Mouse (Mus musculus) hindbrain, postnatal 0 days (tissue): ENCODE results near the gene Cdc45. TPM values are rescaled to one million over a fixed set of nuclear protein-coding genes. Genes with fewer than 3 reads are reported as not detected.

Source experiments
- ATAC-seq: fragments of 200-750 bp; cut with Nextera tagmentation; 2 replicates; pipeline ENCODE4 v1.8.0; 2017; ENCODE audit warnings: mild to moderate bottlenecking, moderate TSS enrichment, moderate library complexity
- DNase-seq: peaks from one replicate; pipeline ENCODE4 v3.0.0-alpha.2; 2015; ENCODE audit warnings: low spot score
- H3K27ac ChIP-seq: fragments of 300-500 bp; sonication (generic); 2 replicates; pipeline ENCODE4 v1.5.1; 2014; ENCODE audit warnings: mild to moderate bottlenecking
- H3K27me3 ChIP-seq: fragments of 300-500 bp; sonication (generic); 2 replicates; pipeline ENCODE4 v1.6.1; 2014; ENCODE audit warnings: low read length, mixed read lengths; ENCODE audit not compliant: insufficient read depth
- H3K36me3 ChIP-seq: fragments of 300-500 bp; sonication (generic); 2 replicates; pipeline ENCODE4 v1.6.1; 2014; ENCODE audit warnings: low read length, mixed read lengths; ENCODE audit not compliant: insufficient read depth
- H3K4me1 ChIP-seq: fragments of 300-500 bp; sonication (generic); 2 replicates; pipeline ENCODE4 v1.6.1; 2014; ENCODE audit warnings: antibody characterized with exemption, low read length, mixed read lengths; ENCODE audit not compliant: insufficient read depth
- H3K4me2 ChIP-seq: fragments of 300-500 bp; sonication (generic); 2 replicates; pipeline ENCODE4 v1.6.1; 2014; ENCODE audit warnings: low read depth, mild to moderate bottlenecking, low read length, moderate library complexity, mixed read lengths
- H3K4me3 ChIP-seq: fragments of 300-500 bp; sonication (generic); 2 replicates; pipeline ENCODE4 v1.5.1; 2014; ENCODE audit warnings: low read length
- H3K9ac ChIP-seq: fragments of 300-500 bp; sonication (generic); replicated peaks from 2 replicates; pipeline ENCODE4 v1.6.1; 2014; ENCODE audit warnings: mild to moderate bottlenecking, low read length, moderate library complexity, mixed read lengths
- H3K9me3 ChIP-seq: fragments of 300-500 bp; sonication (generic); 2 replicates; pipeline ENCODE4 v1.6.1; 2016; ENCODE audit warnings: low read length, mixed read lengths
- CTCF ChIP-seq: IDR thresholded peaks from 2 replicates; pipeline ENCODE4 v1.5.1; 2016; ENCODE audit warnings: antibody characterized with exemption, control low read depth, low read depth
- WGBS: fragments of 180-500 bp; shearing (Covaris S2); extraction: QIAGEN DNeasy Blood & Tissue Kit; methylation state at CpG from one replicate; pipeline ENCODE4 v1.1.7; 2014; 5-methylcytosine and 5-hydroxymethylcytosine counted together
- polyA plus RNA-seq: library from polyadenylated mRNA; unstranded; fragments of >200 nt; fragmentation: Nextera tagmentation; extraction: Ambion mirVana; gene quantifications from 2 replicates; pipeline ENCODE4 v1.2.1, GENCODE M21; 2015
- total RNA-seq: library from RNA; depleted of rRNA; stranded (reverse); fragments of >200 nt; gene quantifications from 2 replicates; pipeline ENCODE4 v1.2.3, GENCODE M21; 2014

Cdc45 gene
- total and polyA plus RNA-seq, 2 experiments from 2014 or later: 7.2 to 14.8 TPM

DNA sequence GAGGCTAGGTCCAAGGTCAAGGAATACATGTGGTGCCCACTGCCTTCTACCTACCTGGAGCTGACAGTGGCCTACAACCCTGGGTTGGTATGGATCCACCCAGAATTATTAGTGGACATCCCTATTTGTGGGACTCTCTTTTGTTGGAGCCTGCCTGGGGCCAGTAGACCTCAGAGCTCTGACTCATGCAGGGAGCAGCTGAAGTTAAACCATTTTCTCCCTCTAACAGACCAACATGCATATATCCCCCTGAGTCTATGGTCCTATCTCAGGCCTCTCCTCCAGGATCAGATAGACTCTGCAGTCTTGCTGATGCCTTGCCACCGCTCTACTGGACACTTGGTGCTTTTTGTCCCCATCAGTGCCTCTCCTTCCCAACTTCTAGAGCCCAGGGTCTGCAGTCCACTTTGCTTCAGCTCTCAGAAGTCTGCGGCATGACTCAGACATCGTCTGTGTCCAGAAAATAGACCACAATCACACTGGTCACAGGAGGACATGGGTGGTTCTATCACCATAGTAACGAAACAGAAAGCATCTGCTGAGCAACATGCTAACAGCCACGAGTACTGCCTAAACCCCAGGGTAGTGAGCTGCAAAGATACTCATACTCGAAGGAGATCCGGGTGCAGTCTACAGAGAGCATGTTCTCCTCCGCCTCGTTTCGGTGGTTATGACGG, 16.4 kb downstream of the Cdc45 start:
- 82% methylated on average over 11 of the region's 11 CpGs for WGBS
- no peak for ATAC-seq
- no peaks in the 10 kb centered on the region for H3K9me3 ChIP-seq

DNA sequence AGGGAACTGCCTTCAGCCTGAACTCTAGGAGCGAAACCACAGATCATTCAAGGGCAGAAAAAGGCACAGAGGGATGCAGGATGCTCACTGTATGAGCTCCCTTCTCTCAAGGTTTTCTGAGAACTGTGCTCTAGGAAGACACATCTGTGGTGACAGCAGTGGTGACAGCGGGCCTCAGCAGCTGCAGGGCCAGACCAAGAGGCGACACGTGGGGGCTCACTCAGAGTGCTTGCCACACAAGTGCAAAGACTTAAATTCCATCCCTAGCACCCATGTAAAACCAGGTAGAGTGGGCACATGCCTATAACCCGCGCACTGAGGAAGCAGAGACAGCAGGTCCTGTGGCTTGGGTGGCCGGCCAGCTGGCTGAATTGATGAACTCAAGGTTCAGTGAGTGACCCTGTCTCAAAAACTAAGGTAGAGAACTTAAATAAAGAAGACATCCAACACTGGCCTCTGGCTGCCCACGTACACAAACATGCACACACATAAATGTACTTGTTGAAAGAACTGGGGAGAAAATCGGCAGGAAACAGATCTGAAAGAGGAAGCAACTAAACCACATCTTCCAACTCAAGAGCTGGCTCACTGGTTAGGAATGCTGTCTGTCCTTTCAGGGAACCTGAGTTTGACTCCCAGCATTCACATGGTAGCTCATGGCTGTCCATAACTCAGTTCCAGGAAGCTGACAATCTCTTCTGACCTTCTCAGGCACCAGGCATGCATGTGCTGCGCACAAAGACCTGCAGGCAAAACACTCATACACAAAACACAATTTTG, 23.0 kb downstream of the Cdc45 start:
- Histone ChIP-seq H3K27ac (no peak overlapping the region), H3K4me1 (no peaks in the 10 kb centered on the region)

More for the DNA sequence above, 16.4 kb downstream of the Cdc45 start:
- DNase-seq: no peak
- no peaks in the 10 kb centered on the region for H3K27me3 ChIP-seq
- H3K4me3 ChIP-seq: no peak overlapping the region
- H3K27ac ChIP-seq: no peak overlapping the region
- no peak overlapping the region for H3K9ac ChIP-seq
- H3K4me2 ChIP-seq: no peak overlapping the region
- H3K4me1 ChIP-seq: no peaks in the 10 kb centered on the region
- no peaks in the 10 kb centered on the region; the same call in 1 of the 2 replicates for H3K36me3 ChIP-seq
- no peak for TF ChIP-seq CTCF

DNA sequence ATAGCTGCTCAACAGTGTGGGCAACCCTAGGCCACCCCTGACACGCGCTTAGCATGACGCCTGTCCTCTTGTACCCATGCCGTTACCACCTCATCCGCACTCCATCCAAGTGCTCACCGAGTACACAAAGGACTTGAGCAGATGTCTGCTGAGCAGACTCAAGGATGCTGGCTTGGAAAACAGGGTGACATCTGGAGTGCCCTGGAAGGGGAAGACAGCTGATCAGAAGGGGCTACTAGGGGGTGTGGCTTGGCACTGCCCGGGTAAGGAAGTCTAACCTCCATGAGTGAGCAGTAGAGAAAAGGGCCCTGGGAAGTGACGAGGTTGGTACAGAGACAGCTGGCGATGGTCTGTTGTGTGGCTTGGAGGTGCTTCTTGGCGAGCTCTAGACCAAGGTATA, 25.1 kb downstream of the Cdc45 start:
- ATAC-seq: peak; percentile 55
- H3K27ac ChIP-seq: no peak overlapping the region
- no peak overlapping the region for H3K4me2 ChIP-seq
- no peak overlapping the region for H3K4me3 ChIP-seq
- H3K9me3 ChIP-seq: no peaks in the 10 kb centered on the region
- DNase-seq: no peak
- no peaks in the 10 kb centered on the region for H3K36me3 ChIP-seq
- no peak overlapping the region for H3K9ac ChIP-seq
- WGBS: 89% methylated on average over 10 of the region's 10 CpGs
- H3K27me3 ChIP-seq: no peaks in the 10 kb centered on the region
- no peaks in the 10 kb centered on the region for H3K4me1 ChIP-seq
- no peak for TF ChIP-seq CTCF

More for the DNA sequence above, 23.0 kb downstream of the Cdc45 start:
- no peak overlapping the region for H3K9ac ChIP-seq
- WGBS: 90% methylated on average over 10 of the region's 10 CpGs
- H3K4me2 ChIP-seq: no peak overlapping the region
- no peak overlapping the region for H3K4me3 ChIP-seq
- ATAC-seq (no peak), DNase-seq (no peak)
- TF ChIP-seq CTCF: no peak
- H3K27me3 ChIP-seq: no peaks in the 10 kb centered on the region
- H3K36me3 ChIP-seq: no peaks in the 10 kb centered on the region
- H3K9me3 ChIP-seq: no peaks in the 10 kb centered on the region

DNA sequence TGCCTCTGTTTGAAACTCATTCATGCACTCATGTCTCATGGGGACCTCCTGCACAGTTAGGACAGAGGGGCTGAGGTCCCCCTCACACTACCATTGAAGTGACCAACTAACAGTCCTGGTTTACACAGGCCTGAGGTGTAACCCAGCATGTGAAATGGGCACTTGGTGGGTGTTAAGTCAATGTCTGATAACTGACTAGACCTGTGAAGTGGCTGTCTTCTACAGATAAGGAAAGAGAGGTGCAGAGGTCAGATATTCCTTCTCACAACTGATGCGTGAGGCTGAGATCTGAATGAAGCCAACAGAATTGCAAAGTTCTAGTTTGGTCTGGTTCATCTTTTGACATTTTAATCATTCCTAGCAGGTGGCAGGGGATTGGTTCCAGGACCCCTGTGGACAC, 26.3 kb downstream of the Cdc45 start:
- DNase-seq (no peak), ATAC-seq (no peak)
- TF ChIP-seq CTCF: no peak
- 72% methylated on average over 1 of the region's 1 CpGs for WGBS
- H3K4me2 ChIP-seq: no peak overlapping the region
- H3K27me3 ChIP-seq: no peaks in the 10 kb centered on the region
- no peaks in the 10 kb centered on the region for H3K4me1 ChIP-seq
- H3K9me3 ChIP-seq: no peaks in the 10 kb centered on the region
- H3K9ac ChIP-seq: no peak overlapping the region
- H3K36me3 ChIP-seq: no peaks in the 10 kb centered on the region
- no peak overlapping the region for H3K27ac ChIP-seq
- no peak overlapping the region for H3K4me3 ChIP-seq

DNA sequence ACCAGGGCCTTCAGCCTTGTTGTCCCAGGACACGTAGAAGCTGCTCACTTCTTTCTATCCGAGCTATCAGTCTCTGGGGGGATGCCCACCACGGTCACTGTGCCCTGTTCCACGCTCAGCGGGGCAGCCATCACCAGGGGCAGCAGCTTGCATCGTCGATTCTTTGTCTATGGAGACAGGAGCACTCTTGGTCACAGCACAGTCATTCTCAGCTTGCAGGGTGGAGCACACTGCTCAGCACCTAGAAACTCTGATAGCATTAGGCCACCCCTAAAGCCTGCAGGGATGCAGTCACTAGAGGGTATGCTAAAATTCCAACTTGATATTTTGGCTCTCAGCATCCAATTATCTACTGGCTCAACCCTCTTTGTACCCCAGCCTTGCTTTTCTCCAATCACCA, 26.8 kb downstream of the Cdc45 start:
- Histone ChIP-seq H3K36me3 (no peaks in the 10 kb centered on the region), H3K27ac (no peak overlapping the region), H3K4me2 (no peak overlapping the region), H3K9me3 (no peaks in the 10 kb centered on the region), H3K4me1 (no peaks in the 10 kb centered on the region), H3K27me3 (no peaks in the 10 kb centered on the region), H3K4me3 (no peak overlapping the region), H3K9ac (no peak overlapping the region)
- no peak for TF ChIP-seq CTCF
- 90% methylated on average over 7 of the region's 7 CpGs for WGBS
- ATAC-seq: no peak
- DNase-seq: no peak

DNA sequence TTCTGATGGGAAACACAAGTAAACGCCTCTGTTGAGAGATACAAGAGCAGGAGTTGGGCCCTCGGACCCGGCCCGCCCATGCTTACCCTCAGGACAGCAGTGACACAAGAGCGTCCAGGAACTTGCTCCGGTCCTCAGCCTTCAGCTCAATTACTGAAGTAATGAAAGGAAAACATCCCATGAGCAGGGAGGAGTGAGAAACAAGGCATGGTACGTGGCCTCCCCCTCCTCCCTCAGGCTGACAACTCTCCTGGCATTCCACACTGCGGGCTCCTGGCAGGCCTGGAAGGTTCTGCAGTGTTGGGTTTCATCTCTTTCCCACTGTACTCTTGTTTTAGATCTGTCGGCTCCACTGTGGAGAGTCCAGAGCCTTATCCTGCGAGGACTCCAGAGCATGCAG, 30.0 kb downstream of the Cdc45 start:
- ATAC-seq (no peak), DNase-seq (no peak)
- no peaks in the 10 kb centered on the region for H3K36me3 ChIP-seq
- 0 out of 2 replicates have a peak, but pooled peaks cover 8% of the 10 kb centered on the region for H3K4me1 ChIP-seq
- peaks cover 16% of the 10 kb centered on the region; the same call in 1 of the 2 replicates for H3K27me3 ChIP-seq
- 90% methylated on average over 10 of the region's 10 CpGs for WGBS
- no peak overlapping the region for H3K9ac ChIP-seq
- H3K9me3 ChIP-seq: no peaks in the 10 kb centered on the region
- H3K4me3 ChIP-seq: no peak overlapping the region
- no peak overlapping the region for H3K4me2 ChIP-seq
- no peak overlapping the region for H3K27ac ChIP-seq
- no peak for TF ChIP-seq CTCF

DNA sequence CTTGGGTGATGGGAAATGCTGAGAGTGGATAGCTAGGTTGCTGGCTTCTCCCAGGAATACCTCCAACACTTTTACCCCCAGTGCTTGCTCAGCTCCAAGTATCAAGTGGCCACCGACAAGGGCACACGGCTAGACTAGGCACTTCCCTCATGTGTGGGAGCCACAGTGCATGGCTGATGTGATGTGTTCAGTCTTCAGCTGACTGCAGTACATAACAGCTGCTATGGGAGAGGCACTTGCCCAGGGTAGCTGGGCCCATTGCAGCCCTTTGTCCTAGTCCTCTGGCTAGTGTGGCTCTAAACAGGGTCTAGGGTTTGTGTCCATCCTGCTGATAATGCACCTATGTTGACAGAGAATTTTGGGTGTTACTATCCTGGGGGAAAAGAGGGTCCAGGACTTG, 33.3 kb downstream of the Cdc45 start:
- H3K27me3 ChIP-seq: peaks cover 28% of the 10 kb centered on the region
- DNase-seq (no peak), ATAC-seq (no peak)
- H3K36me3 ChIP-seq: no peaks in the 10 kb centered on the region
- H3K4me3 ChIP-seq: peak overlapping the region; percentile 42
- no peak overlapping the region for H3K4me2 ChIP-seq
- no peaks in the 10 kb centered on the region for H3K9me3 ChIP-seq
- H3K4me1 ChIP-seq: 0 out of 2 replicates have a peak, but pooled peaks cover 8% of the 10 kb centered on the region
- WGBS: 61% methylated on average over 2 of the region's 2 CpGs
- no peak for TF ChIP-seq CTCF
- peak overlapping the region; percentile 48; the same call in 1 of the 2 replicates for H3K9ac ChIP-seq
- H3K27ac ChIP-seq: peak overlapping the region; percentile 13; the same call in 1 of the 2 replicates
